Mouse (Mus musculus) skeletal muscle tissue, adult 2 months (tissue): Measurements from ENCODE around the gene Stap2.
A peak's percentile ranks its signal among the peaks of the same experiment; 100 is the strongest.

Source experiments
- DNase-seq: peaks from one replicate; pipeline ENCODE4 v3.0.0-alpha.2; 2012; ENCODE audit warnings: low read depth, low spot score

Stap2 gene

GRCm38 (mm10) chr17:55959946-55960740 is 45.2 kb downstream of the Stap2 start:
- DNase-seq = no peak

GRCm38 (mm10) chr17:55958918-55959728 is 46.3 kb downstream of the Stap2 start, which contains the start of gene Yju2:
Yju2 (plus strand) TSS chr17:55959099.
- DNase-seq = peak; percentile 93

- no peak for DNase-seq
Measured at GRCm38 (mm10) chr17:55958584-55958886, 46.8 kb downstream of the Stap2 start.

GRCm38 (mm10) chr17:55957726-55958583 is 47.4 kb downstream of the Stap2 start:
- DNase-seq = no peak

DNA sequence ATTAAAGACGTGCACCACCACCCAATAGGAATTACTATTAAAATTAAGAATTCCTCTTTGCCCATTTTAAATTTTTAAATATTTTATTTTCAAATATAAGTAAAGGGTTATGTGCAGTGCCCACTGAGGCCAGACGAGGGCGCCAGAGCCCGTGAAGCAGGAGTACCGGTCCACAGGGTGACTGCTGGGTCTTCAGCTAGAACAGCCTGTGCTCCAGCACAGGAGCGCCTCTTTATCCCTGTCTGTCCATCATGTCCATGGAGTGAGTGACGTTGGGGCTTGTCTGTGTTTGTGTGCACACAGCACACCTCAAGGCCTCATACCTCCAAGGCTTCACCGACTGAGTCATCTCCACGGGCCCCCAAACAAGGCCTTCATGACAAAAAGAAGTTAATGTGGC is 48.2 kb downstream of the Stap2 start:
- peak; percentile 53 for DNase-seq

DNA sequence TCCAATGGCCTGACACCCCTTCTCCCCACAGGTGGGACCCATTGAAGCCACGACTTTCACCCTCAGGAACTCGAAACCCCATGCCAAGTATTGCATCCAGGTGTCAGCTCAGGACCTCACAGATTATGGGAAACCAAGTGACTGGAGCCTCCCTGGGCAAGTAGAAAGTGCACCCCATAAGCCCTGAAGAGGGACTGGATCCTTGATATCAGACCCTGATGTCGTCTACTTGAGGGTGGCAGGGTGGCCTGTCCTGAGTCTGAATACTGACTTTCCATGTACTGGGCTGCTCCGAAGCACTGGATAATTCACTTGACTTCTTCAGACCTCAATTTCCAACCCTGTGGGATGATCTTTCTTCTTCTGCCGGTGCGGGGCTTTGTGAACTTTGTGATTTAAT is 48.8 kb downstream of the Stap2 start:
- DNase-seq = no peak

DNA sequence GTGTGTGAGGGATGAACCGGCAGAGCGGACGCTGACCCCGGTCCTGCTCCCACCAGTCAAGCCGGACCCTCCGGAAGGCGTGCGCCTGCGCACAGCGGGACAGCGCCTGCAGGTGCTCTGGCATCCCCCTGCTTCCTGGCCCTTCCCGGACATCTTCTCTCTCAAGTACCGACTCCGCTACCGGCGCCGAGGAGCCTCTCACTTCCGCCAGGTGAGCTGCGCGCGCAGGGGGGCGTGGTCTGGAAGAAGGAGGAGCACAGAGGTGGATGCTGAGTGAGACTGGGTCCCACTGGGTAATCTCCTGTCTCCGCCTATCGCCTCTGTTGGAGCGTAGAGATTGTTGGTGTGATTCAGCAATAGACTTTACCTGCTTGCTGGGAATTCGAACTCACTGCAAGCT is 49.3 kb downstream of the Stap2 start:
- DNase-seq = no peak

GRCm38 (mm10) chr17:55954229-55954628 is 51.2 kb downstream of the Stap2 start:
- DNase-seq = no peak

- DNase-seq = no peak
Measured at GRCm38 (mm10) chr17:55953751-55954150, 51.6 kb downstream of the Stap2 start.

DNA sequence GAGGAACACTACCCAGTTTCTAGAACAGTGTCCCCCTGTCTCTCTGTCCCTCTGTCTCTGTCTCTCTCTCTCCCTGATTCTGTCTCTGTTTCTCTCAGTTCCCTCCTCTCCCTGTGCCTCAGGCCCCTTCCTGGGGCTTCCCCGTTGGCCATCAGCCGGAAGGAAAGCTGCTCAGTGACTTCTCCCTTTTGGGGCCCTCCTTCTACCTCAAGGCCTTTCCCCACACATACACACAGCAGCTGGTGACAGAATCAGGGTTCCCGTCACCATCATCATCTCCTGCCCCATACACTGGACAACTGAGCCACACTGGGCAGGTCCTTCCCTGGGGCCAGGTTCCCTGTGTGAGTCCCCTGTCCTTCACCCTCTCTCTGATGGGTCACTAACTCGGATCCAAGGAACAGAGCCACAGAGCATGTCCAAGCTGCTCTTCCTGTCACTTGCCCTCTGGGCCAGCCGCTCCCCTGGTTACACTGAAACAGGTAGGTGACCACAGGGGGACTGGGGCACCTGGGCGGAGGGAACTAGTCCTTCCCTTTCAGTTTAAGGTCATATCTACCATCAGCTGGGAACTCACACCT is 52.8 kb downstream of the Stap2 start, which contains the start of gene Ebi3:
Gene Ebi3 (plus strand): TSS at position 194 of the 581 bp plus-strand sequence.
- DNase-seq = no peak

DNA sequence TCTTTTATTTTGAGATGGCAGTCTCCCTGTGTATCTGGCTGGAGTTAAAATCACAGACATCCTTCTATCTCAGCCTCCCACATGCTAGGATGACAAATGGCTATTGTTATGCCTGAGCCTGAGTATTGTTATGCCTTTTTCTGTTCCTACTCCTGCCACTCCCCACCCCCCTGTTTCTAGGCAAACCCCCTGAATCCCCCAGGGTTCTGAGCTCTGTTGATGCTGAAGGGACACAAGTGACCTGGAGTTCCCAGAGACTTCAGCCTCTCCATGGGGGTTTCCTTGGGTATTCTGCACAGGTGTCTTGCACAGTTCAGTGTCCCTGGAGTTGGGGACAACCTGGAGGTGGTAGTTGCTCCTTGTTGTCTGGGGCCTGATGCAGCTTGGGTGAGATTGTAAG is 53.3 kb downstream of the Stap2 start:
- DNase-seq = no peak

- DNase-seq = no peak
Measured at GRCm38 (mm10) chr17:55950601-55951000, 54.8 kb downstream of the Stap2 start.

- no peak for DNase-seq
Measured at GRCm38 (mm10) chr17:55949400-55949799, 56.0 kb downstream of the Stap2 start, which contains the start of gene Zfp119b. Zfp119b (minus strand) TSS chr17:55949500.

GRCm38 (mm10) chr17:55948647-55949046 is 56.7 kb downstream of the Stap2 start:
- no peak for DNase-seq
